Mouse (Mus musculus) brain, embryonic 14.5 days (tissue): Measurements from ENCODE around the gene Pknox2.

Experiments used
- CTCF ChIP-seq: fragments of 200-500 bp; IDR thresholded peaks from 2 replicates; pipeline ENCODE4 v1.5.1; 2012; ENCODE audit warnings: inconsistent platforms, mild to moderate bottlenecking, moderate library complexity, borderline replicate concordance; ENCODE audit not compliant: insufficient read depth, insufficient read length; ENCODE audit errors: extremely low read depth
- POLR2A ChIP-seq: fragments of 200-500 bp; IDR thresholded peaks from 2 replicates; pipeline ENCODE4 v1.6.1; 2012; ENCODE audit warnings: mild to moderate bottlenecking, inconsistent platforms, borderline replicate concordance; ENCODE audit not compliant: poor library complexity, insufficient read depth, insufficient read length, severe bottlenecking; ENCODE audit errors: extremely low read depth

DNA sequence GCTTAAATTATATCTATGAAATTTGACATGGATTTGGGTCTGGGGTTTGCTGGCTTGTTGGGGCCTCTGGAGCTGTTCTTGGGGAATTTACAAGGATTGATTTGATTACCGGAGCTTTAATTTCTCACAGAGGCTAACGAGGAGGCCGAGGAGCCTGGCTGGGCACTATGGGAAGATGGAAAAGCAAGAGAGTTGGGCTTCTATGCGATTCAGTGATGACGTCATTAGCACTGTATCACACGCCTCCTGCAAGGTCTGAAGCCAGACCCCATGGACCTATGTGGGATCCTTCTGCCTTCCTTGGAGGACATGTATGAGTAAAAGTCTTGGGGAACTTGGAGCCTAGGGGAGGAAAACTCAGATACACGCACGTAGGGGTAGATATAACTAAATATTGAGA lies 30.3 kb upstream of the Pknox2 start:
- TF ChIP-seq POLR2A = no peak
- TF ChIP-seq CTCF = no peak
